Mouse (Mus musculus) lung, adult 2 months (tissue): Measurements from ENCODE around the gene Tcam1. TPM values are rescaled to one million over a fixed set of nuclear protein-coding genes. Genes with fewer than 3 reads are reported as not detected.
A peak's percentile ranks its signal among the peaks of the same experiment; 100 is the strongest.
"Not testable (repeated sequence)": the region's sequence is repeated elsewhere in the genome, so short reads cannot be mapped to it uniquely, and the experiment has no call there.

ENCODE experiments used
- DNase-seq: peaks from one replicate; pipeline ENCODE4 v3.0.0; 2022
- H3K4me1 ChIP-seq: fragments of 200-500 bp; 2 replicates; pipeline ENCODE4 v1.6.1; 2011; ENCODE audit warnings: low read length; ENCODE audit not compliant: control insufficient read depth, insufficient read depth
- H3K4me3 ChIP-seq: fragments of 200-500 bp; replicated peaks from 2 replicates; pipeline ENCODE3; 2011; ENCODE audit warnings: low read depth, mild to moderate bottlenecking, control low read depth, low read length; ENCODE audit errors: extremely low read depth
- CTCF ChIP-seq: fragments of 200-500 bp; IDR thresholded peaks from 2 replicates; pipeline ENCODE4 v1.5.1; 2011; ENCODE audit warnings: mild to moderate bottlenecking, low read length, control low read depth; ENCODE audit not compliant: insufficient read depth
- POLR2A ChIP-seq: fragments of 200-500 bp; IDR thresholded peaks from 2 replicates; pipeline ENCODE4 v1.6.1; 2011; ENCODE audit warnings: low read depth, mild to moderate bottlenecking, control low read depth, low read length, borderline replicate concordance; ENCODE audit errors: extremely low read depth
- WGBS: fragments of 180-500 bp; shearing (Covaris S2); methylation state at CpG from one replicate; pipeline ENCODE4 v1.1.7; 2018; 5-methylcytosine and 5-hydroxymethylcytosine counted together
- polyA plus RNA-seq: library from polyadenylated mRNA; depleted of rRNA; stranded (reverse); fragments of >200 nt; gene quantifications from 2 replicates; pipeline ENCODE4 v1.2.3, GENCODE M21; 2012; rRNA removed

Gene Tcam1
- 0.05 and 0.06 TPM in 2 replicates for polyA plus RNA-seq

DNA sequence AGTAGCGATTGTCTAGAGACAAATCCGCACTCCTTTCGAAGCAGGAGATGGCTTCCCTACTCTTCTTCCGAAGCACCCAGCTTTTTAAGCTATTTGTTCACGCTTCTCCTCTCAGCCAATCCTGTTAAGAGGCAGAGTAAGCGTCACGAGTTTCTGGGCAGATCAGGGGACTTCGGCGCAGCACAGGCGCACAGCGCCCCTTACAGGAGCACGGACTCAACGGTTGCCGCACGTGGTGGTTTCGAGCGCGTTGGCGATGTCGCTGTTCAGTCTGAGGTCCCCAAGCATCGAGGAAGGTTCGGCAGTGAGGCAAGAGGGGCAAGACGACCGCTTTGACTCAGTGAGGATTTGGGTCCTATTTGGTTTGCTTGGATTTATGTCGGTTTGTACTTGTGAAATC, at the start of gene Tcam1:
Tcam1 (plus strand) TSS at position 219 of the 400 bp plus-strand sequence.
- DNase-seq = peak; percentile 96
- Histone ChIP-seq H3K4me1 (peaks cover 13% of the 10 kb centered on the region), H3K4me3 (peak within 1 kb of the TSS; percentile 41)
- 4% methylated on average over 25 of the region's 25 CpGs for WGBS
- TF ChIP-seq CTCF (peak; percentile 92), POLR2A (no peak)

DNA sequence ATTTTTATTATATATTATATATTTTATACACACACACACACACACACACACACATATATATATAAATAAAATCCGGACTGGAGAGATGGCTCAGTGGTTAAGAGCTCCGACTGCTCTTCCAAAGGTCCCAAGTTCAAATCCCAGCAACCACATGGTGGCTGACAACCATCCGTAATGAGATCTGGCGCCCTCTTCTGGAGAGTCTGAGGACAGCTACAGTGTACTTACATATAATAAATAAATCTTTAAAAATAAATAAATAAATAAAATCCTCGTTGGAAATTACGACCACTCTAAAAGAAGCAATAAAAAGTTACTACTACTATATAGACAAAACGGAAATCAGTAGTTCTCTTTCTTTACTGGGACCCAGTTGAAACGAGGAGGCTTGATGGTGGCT, 42.5 kb upstream of the Tcam1 start:
- H3K4me3 ChIP-seq, DNase-seq: not testable (repeated sequence)
- 81% methylated on average over 8 of the region's 8 CpGs for WGBS

DNA sequence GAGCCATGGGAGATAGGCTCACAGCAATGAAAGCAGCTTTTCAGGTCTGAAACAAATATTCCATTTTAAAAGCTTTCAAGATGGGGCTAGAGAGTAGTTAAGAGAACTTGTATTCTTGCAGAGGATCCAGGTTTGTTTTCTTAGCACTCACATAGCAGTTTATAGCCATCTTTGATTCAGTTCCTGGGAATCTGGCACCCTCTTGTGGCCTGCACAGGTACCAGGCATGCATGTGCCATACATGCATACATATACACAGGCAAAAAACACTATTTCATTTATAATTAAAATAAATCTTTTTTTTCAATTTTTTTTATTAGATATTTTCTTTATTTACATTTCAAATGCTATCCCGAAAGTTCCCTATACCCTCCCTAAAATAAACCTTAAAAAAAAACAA, 29.6 kb upstream of the Tcam1 start:
- no peak for DNase-seq
- 95% methylated on average over 1 of the region's 1 CpGs for WGBS
- Histone ChIP-seq H3K4me3 (no peak overlapping the region), H3K4me1 (no peaks in the 10 kb centered on the region)
- TF ChIP-seq POLR2A (no peak), CTCF (peak; percentile 29; the same call in 1 of the 2 replicates)

More for the DNA sequence above, 42.5 kb upstream of the Tcam1 start:
- not testable (repeated sequence) for H3K4me1 ChIP-seq

DNA sequence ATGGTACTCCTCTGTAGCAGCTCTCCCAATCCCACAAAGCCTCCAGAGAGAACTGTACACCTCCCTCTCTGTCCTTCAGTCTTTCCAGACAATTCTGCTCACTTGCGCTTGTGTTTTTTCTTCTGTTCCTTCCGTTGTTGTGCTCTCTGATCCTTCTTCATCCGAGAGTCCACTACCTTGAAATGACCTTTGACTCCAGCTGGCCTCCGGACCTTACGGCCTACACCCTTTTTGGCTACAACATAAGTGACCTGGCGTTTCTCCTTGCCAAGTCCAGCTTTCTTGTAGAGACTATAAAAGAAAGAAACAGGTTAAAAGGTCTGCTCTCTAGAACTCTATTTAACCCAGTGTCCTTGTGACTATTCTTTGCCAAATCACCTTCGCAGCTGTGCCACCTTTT, 27.1 kb upstream of the Tcam1 start:
- WGBS = 84% methylated on average over 7 of the region's 7 CpGs
- TF ChIP-seq POLR2A (no peak), CTCF (no peak)
- DNase-seq = no peak

DNA sequence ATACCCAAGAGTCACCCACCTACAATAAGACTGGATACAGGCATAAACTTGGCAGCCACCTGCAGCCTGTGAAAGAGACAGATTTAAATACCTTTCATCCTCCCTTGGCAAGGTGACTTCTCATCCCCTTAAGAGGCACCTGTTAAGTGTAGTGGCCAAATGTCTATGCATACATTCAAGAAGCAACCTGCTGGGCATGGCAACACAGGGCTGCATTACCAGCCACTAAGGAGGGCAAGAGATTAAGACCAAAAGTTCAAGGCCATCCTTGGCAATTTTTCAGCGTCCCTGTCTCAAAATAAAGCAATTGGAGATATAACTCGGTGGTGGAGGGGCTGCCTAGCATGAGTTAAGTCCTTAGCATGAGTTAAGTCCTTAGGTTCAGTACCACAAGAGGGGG, 21.7 kb upstream of the Tcam1 start:
- no peaks in the 10 kb centered on the region; the same call in 1 of the 2 replicates for H3K4me1 ChIP-seq
- no peak for TF ChIP-seq POLR2A
- no peak for TF ChIP-seq CTCF
- no peak for DNase-seq
- H3K4me3 ChIP-seq = no peak overlapping the region
- 22% methylated on average over 2 of the region's 2 CpGs for WGBS

More for the DNA sequence above, 27.1 kb upstream of the Tcam1 start:
- no peaks in the 10 kb centered on the region for H3K4me1 ChIP-seq
- no peak overlapping the region for H3K4me3 ChIP-seq

DNA sequence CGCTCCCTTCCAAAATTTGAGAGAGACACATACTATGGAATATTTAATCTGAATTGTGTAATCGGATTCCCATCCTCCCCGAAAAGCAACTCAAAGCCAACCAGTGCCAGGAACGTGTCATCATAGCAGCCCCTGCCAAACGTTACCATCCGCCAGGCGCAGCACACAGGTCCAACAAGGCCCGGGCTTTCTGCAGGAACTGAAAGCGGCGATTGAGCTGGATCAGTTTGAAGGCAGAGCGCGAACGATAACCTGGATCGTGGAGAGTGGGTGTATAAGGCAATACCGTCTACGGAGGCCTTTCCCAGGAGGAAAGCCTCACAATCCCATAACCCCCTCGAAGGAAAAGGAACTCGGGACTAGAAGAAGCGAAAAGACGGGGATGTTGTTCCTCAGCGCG, 21.3 kb upstream of the Tcam1 start:
- Histone ChIP-seq H3K4me1 (no peaks in the 10 kb centered on the region; the same call in 1 of the 2 replicates), H3K4me3 (peak overlapping the region; percentile 92)
- 1% methylated on average over 22 of the region's 22 CpGs for WGBS
- DNase-seq = no peak
- TF ChIP-seq POLR2A (no peak), CTCF (no peak)

DNA sequence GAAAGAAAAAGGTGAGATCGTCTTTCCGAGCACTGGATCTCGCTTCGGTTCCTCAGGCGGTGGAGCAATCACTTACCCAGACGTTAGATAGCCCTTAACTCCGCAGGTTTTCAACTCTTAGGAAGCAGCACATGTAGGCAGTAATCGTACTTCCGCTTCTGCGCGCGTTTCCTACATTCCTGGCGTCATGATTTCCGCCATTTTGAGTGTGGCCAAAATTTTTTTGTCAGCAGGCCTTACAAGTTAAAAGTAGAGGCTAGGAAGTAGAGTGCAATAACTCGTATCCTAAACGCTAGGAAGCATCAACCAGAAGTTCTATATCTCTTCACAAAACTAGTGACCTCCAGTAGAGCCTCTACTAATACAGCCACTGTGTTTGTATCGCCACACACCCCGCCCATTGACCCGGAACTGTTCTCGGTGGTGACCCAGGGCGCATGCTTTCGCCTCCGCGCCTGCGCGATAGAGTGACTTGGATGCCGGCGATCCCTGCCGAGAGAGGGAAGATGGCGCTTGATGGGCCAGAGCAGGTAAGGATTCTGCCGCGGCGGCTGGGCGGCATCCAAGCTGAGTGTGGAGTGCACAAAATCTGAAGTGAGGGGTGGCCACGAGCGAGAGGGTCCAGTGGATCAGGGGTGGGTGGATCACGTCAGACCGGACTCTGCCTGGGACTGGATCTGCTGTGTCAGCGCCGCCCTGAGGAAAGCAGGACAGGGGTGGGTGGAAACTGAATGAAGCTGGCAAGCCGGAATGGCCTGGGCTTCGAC, 20.6 kb upstream of the Tcam1 start, which contains the start of the genes Ftsj3 and Psmc5:
Ftsj3 (minus strand) TSS at position 395 of the 767 bp plus-strand sequence.
Psmc5 (plus strand) TSS at position 470 of the 767 bp plus-strand sequence.
- under 1% methylated on average over 42 of the region's 42 CpGs for WGBS
- TF ChIP-seq CTCF (no peak), POLR2A (peak; percentile 82)
- no peaks in the 10 kb centered on the region; the same call in 1 of the 2 replicates for H3K4me1 ChIP-seq
- peak; percentile 98 for DNase-seq
- peak within 1 kb of the TSS; percentile 92 for H3K4me3 ChIP-seq

DNA sequence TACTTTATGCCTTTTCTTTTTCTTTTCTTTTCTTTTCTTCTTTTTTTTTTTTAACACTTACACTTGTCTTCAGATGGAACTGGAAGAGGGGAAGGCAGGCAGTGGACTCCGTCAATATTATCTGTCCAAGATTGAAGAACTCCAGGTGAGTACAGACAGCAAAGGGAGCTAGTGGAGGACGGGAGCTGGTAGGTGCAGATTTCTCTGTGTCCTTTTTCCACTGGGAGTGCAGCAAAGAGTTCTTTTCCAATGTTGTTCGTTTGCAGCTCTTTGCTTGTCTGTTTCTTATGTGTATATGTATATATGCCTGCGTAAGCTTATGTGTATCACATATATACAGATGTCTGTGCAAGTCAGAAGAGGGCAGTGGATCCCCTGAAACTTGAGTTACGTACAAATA, 19.7 kb upstream of the Tcam1 start:
- Histone ChIP-seq H3K4me1 (no peaks in the 10 kb centered on the region; the same call in 1 of the 2 replicates), H3K4me3 (peak overlapping the region; percentile 92)
- no peak for DNase-seq
- WGBS = 59% methylated on average over 5 of the region's 5 CpGs
- TF ChIP-seq POLR2A = no peak
- TF ChIP-seq CTCF = no peak

DNA sequence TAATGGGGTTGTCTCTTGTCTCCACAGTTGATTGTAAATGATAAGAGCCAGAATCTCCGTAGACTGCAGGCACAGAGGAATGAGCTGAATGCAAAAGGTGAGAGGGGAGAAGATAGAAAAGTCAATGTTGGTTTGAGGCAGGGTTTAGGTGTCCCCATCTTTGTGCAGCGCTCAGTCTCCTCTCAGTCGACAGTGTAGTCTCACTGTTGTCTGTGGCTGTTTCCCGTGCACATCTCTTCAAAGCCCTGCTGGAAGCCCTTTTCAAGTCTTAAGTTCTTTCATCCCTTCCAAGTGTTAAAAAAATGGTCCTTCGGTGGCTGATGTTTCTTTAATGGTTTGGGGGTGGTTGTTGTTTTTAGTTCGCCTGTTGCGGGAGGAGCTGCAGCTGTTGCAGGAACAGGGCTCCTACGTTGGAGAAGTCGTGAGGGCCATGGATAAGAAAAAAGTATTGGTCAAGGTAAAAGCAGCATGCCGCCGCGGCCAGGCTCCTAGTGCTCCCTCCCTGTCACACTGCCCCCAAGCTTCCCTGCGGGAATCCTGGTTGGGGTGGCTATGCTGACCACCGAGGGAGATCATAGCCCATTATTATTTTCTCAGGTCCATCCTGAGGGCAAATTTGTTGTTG, 15.5 kb upstream of the Tcam1 start:
- 69% methylated on average over 14 of the region's 14 CpGs for WGBS

DNA sequence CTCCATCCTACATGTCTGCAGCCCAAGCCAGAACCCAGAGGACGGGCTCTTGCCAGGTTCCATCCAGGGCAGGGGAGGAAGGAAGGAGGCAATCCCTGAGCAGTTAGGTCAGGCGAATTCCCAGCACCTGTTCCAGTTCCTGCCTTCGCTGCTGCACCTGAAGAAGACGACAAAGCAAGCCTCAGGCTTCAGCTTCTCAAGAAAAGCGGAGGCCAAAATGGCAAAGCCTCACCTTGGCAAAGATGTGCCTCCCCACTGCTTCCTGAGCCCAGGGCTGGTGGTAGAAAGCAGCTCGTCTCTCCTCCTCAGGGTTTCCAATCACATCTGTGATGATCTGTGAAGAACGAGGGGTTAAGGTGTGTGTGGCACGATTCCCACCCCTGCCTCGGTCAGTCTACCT, 12.5 kb upstream of the Tcam1 start:
- WGBS = 80% methylated on average over 9 of the region's 9 CpGs
- TF ChIP-seq CTCF = no peak
- no peak for TF ChIP-seq POLR2A
- H3K4me3 ChIP-seq = no peak overlapping the region

More for the DNA sequence above, 15.5 kb upstream of the Tcam1 start:
- TF ChIP-seq CTCF (no peak), POLR2A (no peak)
- DNase-seq = no peak
- H3K4me3 ChIP-seq = no peak overlapping the region
- H3K4me1 ChIP-seq = no peaks in the 10 kb centered on the region; the same call in 1 of the 2 replicates

More for the DNA sequence above, 12.5 kb upstream of the Tcam1 start:
- H3K4me1 ChIP-seq = peaks cover 15% of the 10 kb centered on the region
- DNase-seq = no peak
